Mouse (Mus musculus) right cerebral cortex, postnatal 14 days (tissue): Measurements from ENCODE around the gene Cyp2d22.
"Not testable (repeated sequence)": the region's sequence is repeated elsewhere in the genome, so short reads cannot be mapped to it uniquely, and the experiment has no call there.

ENCODE experiments used
- DNase-seq: peaks from one replicate; pipeline ENCODE4 v3.0.0; 2022

Cyp2d22 gene

DNA sequence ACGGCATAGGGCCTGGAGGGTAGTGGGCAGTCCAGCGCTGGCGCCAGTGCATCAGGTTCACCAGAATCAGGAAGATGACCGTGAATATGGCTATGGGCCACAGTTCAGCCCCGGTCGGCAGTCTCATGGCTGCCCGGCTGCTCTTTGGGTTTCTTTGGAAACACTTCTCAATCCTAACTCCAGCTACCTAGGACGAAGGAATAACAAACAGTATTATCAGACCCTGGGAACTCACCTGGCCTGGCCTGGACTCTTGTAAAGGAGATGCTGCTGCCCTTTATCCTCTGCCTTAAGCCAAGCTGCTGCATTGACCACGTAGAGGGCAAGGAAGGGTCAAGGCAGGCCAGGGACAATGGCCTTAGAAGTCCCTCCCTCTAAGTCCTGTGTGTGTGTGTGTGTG, 4.2 kb downstream of the Cyp2d22 start:
- DNase-seq: no peak

DNA sequence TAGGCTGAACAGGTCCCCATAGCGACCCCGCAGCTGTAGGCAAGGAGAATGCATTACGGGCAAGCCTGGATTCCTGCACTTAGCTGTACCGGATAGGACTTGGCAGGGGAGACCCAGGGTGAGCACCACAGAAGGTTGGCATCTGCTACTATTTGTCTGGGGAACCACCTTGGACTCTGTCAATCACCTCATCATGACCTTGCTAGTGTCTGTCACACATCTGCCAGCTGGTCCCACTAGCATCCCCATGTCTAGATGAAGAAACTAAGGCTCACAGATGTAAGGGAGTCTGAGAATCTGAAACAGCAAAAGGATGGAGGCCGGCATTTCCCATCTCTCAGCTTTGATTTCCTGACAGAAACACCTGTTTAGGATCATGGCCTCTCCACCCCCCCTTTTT, 5.6 kb downstream of the Cyp2d22 start:
- DNase-seq: no peak

GRCm38 (mm10) chr15:82372991-82373390, 7.1 kb downstream of the Cyp2d22 start:
- no peak for DNase-seq

GRCm38 (mm10) chr15:82372446-82372845, 7.6 kb downstream of the Cyp2d22 start:
- no peak for DNase-seq

- DNase-seq: no peak
Observed at GRCm38 (mm10) chr15:82368851-82369250, 11.2 kb downstream of the Cyp2d22 start.

DNA sequence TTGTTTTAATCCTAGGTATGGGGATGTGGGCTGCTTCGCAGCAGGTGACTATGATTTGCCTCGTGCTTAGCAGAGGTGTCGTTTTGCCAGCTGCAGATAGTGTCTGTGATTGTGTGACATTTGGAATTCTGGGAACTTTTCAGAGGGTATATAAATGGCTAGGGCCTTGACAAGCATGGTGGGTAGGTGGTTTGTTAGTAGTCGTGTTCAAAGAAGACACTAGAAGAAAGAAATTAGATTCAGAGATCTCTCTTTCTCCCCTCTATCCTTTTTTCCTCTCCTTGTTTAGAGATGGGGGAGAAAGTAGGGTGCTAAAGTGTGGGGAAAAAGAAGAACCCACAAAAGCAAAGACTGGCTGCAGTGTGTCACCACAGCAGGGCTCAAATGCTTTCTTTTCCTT, 11.9 kb downstream of the Cyp2d22 start:
- no peak for DNase-seq

DNA sequence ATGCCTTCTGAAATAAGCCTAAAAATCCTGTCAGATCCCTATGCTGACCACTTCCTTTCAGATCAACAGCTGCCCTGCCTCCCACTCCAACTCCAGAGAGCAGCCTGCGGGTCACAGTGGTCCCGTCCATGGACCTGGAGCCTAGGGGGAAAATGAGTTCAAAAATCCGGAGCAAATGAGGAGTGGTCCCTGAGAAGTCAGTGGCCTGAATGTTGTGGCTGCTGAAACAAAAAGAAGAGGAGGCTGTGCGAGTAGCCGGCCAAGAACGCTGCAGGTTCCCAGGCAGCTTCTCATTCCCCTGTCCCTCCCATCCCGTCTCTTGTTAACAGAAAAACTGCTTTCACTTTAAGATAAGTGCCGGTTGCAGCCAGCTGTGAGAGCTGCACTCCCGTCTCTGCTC, 15.5 kb downstream of the Cyp2d22 start:
- DNase-seq: not testable (repeated sequence)

DNA sequence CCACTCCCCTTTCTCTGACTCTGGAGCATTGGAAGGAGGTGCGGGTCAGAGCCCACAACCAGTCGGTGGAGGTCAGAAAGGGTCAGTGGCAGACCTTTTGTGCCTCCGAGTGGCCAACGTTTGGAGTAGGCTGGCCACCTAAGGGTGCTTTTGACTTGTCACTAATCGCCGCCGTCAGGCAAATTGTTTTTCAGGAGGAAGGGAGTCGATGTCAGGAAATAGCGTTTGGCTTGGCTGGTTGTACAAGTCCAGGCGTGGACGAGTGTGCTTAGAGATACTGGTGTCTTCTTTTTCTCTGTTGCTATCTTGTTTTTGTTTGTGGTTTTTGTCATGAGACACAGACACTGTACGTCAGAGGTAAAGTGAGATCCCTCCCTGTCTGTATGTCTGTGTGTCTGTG, 16.3 kb downstream of the Cyp2d22 start:
- not testable (repeated sequence) for DNase-seq

DNA sequence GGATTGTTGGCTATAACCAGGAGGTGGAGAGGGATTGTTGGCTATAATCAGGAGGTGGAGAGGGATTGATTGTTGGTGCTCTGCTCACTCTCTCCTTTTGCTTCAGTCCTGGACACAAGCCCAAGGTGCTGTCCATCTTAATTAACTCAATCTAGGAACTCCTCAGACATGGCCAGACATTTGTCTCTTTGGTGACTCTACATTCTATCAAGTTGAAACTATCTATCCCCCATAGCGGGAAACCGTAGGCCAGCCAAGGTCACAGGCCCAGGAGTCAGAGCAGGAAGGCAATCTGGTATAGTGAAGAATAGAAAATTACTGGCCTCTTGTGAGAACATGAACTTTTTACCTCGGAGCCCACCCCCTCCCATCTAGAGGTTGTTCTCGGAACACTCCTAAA, 17.8 kb downstream of the Cyp2d22 start:
- no peak for DNase-seq

- DNase-seq: no peak
Observed at GRCm38 (mm10) chr15:82361459-82362018, 18.5 kb downstream of the Cyp2d22 start.

GRCm38 (mm10) chr15:82358431-82359260, 21.4 kb downstream of the Cyp2d22 start:
- no peak for DNase-seq

GRCm38 (mm10) chr15:82354126-82354945, 25.7 kb downstream of the Cyp2d22 start, which contains the start of gene Ndufa6:
TSS of gene Ndufa6 (minus strand) at chr15:82354322.
- peak; percentile 97 for DNase-seq

- DNase-seq: no peak
Observed at GRCm38 (mm10) chr15:82353745-82354113, 26.3 kb downstream of the Cyp2d22 start.

GRCm38 (mm10) chr15:82353078-82353744, 26.8 kb downstream of the Cyp2d22 start:
- no peak for DNase-seq

- no peak for DNase-seq
Observed at GRCm38 (mm10) chr15:82351480-82351879, 28.6 kb downstream of the Cyp2d22 start.

- DNase-seq: no peak
Observed at GRCm38 (mm10) chr15:82350349-82350748, 29.7 kb downstream of the Cyp2d22 start.

DNA sequence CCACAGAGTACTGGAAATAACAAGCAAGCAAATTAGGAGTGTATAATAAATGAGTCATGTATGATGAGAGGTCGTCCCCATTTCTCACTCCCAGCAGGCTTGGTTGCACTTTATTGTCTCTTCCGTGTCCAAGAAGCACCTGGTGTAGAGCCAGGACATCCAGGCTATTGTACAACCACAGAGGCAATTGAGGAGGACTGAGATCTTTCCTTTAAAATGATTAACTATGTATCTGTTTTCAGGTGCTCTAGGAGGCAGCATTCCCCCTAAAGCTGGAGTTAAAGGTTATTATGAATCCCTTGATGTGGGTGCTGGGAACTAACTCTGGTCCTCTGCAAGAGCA, 31.1 kb downstream of the Cyp2d22 start:
- no peak for DNase-seq

GRCm38 (mm10) chr15:82348258-82348998, 31.6 kb downstream of the Cyp2d22 start:
- no peak for DNase-seq

DNA sequence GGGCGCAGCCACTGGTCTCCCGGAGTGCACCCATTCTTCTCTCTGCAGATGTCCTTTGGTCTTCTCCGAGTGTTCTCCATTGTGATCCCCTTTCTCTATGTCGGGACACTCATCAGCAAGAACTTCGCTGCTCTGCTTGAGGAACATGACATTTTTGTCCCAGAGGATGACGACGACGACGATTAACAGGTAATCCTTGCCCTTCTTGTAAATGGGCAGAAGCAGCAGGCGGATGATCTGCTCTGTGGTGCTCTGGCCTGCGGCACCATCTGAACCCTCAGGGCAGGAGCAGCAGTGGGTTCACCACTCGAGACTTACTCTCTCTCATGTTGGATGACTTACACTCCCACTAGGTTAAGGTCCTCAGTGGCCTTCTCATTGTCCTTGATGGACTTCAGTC, 32.2 kb downstream of the Cyp2d22 start:
- no peak for DNase-seq

GRCm38 (mm10) chr15:82347303-82347676, 32.8 kb downstream of the Cyp2d22 start:
- DNase-seq: no peak

- no peak for DNase-seq
Observed at GRCm38 (mm10) chr15:82346580-82347302, 33.3 kb downstream of the Cyp2d22 start.
